Comparison of ENCODE assay signal across 9 mouse cellular contexts in genomic region chr4:134659354-134660301, GRCm38 (mm10). TPM values are rescaled to one million over a fixed set of nuclear protein-coding genes. Genes with fewer than 3 reads are reported as not detected.
A peak's percentile ranks its signal among the peaks of the same experiment; 100 is the strongest.
DNase-seq lines count a peak whose midpoint lies in the region; ATAC-seq and TF ChIP-seq lines count a peak whose summit lies in the region.
"Had no signal": no experiment of that assay in that cellular context is flagged by ENCODE, and none has a peak within 500 bp of the region (broad histone marks: within the 10 kb centered on the region; RNA-seq: fewer than 3 reads in every experiment).

No protein-coding gene starts in this region.

- H3K36me3 ChIP-seq in embryonic facial prominence, embryonic 13.5 days, result no peaks in the 10 kb centered on the region
- H3K36me3 ChIP-seq in intestine, embryonic 15.5 days, result no peaks in the 10 kb centered on the region

- TF ChIP-seq CTCF in layer of hippocampus, adult 2 months (conservative IDR thresholded peaks at IDR 0.05), result no peak; the same call in 1 of the 2 replicates

- H3K27ac ChIP-seq in layer of hippocampus, adult 2 months, result peak overlapping the region; percentile 10; the same call in 1 of the 2 replicates
- H3K27ac ChIP-seq in embryonic facial prominence, embryonic 13.5 days, result no peak overlapping the region
- no peak overlapping the region for H3K27ac ChIP-seq in intestine, embryonic 15.5 days

- H3K4me1 ChIP-seq in embryonic facial prominence, embryonic 13.5 days, result peaks cover 26% of the 10 kb centered on the region
- peaks cover 17% of the 10 kb centered on the region; the same call in 1 of the 2 replicates for H3K4me1 ChIP-seq in intestine, embryonic 15.5 days (replicated peaks)

- no peaks in the 10 kb centered on the region for H3K9me3 ChIP-seq in embryonic facial prominence, embryonic 13.5 days
- H3K9me3 ChIP-seq in intestine, embryonic 15.5 days, result no peaks in the 10 kb centered on the region

- peak overlapping the region; percentile 55 for H3K4me2 ChIP-seq in embryonic facial prominence, embryonic 13.5 days
- H3K4me2 ChIP-seq in intestine, embryonic 15.5 days (replicated peaks), result peak overlapping the region; percentile 52

- peak overlapping the region; percentile 51 for H3K9ac ChIP-seq in embryonic facial prominence, embryonic 13.5 days
- no peak overlapping the region for H3K9ac ChIP-seq in intestine, embryonic 15.5 days

- ATAC-seq in embryonic facial prominence, embryonic 13.5 days (ENCODE audit: insufficient number of reproducible peaks, insufficient read depth, low FRiP score, low TSS enrichment, low read depth), result no peak
- ATAC-seq in intestine, embryonic 15.5 days, result no peak

- H3K4me3 ChIP-seq in layer of hippocampus, adult 2 months, result peak overlapping the region; percentile 11; the same call in 1 of the 2 replicates
- peak overlapping the region; percentile 27 for H3K4me3 ChIP-seq in embryonic facial prominence, embryonic 13.5 days
- no peak overlapping the region for H3K4me3 ChIP-seq in intestine, embryonic 15.5 days (replicated peaks)

- no peaks in the 10 kb centered on the region for H3K27me3 ChIP-seq in embryonic facial prominence, embryonic 13.5 days
- H3K27me3 ChIP-seq in intestine, embryonic 15.5 days (replicated peaks), result no peaks in the 10 kb centered on the region; the same call in 1 of the 2 replicates

- no peak for DNase-seq in layer of hippocampus, adult 2 months (ENCODE audit: low spot score in 2 of 2)
- no peak for DNase-seq in layer of hippocampus, adult 18-20 months (ENCODE audit: low spot score in 2 of 2)
- peak; percentile 58 for DNase-seq in retina, embryonic 14.5 days (ENCODE audit: low spot score)
- DNase-seq in right cerebral cortex, postnatal 14 days, result no peak
- DNase-seq in layer of hippocampus, adult 9-11 months, result no peak
- DNase-seq in kidney, postnatal 25 days, result no peak
- DNase-seq: thymus, postnatal 4 days had no signal

- 13% methylated on average over 27 of the region's 27 CpGs for WGBS in embryonic facial prominence, embryonic 13.5 days
- WGBS in intestine, embryonic 15.5 days, result 21% methylated on average over 27 of the region's 27 CpGs

RNA-seq across cellular contexts. Expression of gene Man1c1, which starts 44.5 kb away (rescaled TPM):
- 10 to 100 TPM; 22.1 to 25.1 TPM for total RNA-seq in layer of hippocampus, adult 2 months (2021)
- total RNA-seq in layer of hippocampus, adult 18-20 months (2021), result 10 to 100 TPM; 24.1 to 26.7 TPM
- 2.4 and 2.7 TPM in 2 replicates for polyA plus RNA-seq in embryonic facial prominence, embryonic 13.5 days (2015; fragmentation: Nextera tagmentation; extraction: Ambion mirVana)
- 3.0 TPM in 2 replicates for polyA plus RNA-seq in intestine, embryonic 15.5 days (2015; fragmentation: Nextera tagmentation; extraction: Ambion mirVana)
